Mouse (Mus musculus) E14TG2a.4 (cell line): Measurements from ENCODE around the gene Nkapd1.

Source experiments
- CTCF ChIP-seq: conservative IDR thresholded peaks from 2 replicates; pipeline ENCODE4 v1.5.1; 2014; ENCODE audit warnings: low read length
- NANOG ChIP-seq: IDR thresholded peaks from 2 replicates; pipeline ENCODE4 v1.6.1; 2014; ENCODE audit warnings: borderline replicate concordance, low read length, mixed read lengths
- POU5F1 ChIP-seq: IDR thresholded peaks from 2 replicates; pipeline ENCODE4 v1.6.1; 2014; ENCODE audit warnings: low read length, borderline replicate concordance

DNA sequence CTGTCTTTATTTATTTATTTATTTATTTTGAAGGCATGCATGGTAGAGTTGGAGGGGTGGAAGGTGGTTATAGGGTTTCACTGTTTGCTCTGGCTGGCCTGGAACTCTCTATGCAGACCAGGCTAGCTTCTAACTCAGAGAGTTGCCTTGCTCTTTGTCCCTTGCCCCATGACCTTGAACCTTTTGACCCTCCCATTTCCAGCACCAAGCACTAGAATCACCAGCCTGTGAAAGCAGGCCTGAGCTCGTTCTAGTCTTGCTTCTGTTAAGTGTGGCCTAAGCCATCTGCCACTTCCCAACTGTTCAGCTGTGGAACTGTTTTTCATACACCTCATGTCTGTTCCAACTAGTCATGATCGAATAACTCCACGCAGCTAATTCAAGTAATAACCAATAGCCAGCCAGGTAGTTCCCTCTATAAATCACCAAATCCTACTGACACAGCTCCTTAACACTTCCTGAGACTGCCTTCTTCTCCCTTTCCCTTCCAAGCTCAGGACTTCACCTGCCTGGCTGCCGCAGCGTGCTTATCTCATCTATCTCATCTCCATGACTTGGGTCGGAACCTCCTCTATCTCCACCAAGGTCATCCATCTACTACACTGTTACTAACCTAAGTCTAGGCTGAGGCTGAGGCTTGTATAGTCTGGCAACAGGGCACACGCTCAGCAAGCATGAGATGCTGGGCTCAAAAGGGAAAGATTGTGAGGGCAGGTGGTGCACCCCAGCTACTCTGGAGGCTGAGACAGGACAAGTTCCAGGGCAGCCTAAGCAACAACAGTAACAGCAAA lies 15.0 kb downstream of the Nkapd1 start:
- TF ChIP-seq CTCF (no peak), NANOG (no peak), POU5F1 (no peak)
